Mouse (Mus musculus) layer of hippocampus, postnatal 36 days (tissue): Measurements from ENCODE around the gene Arl8a. TPM values are rescaled to one million over a fixed set of nuclear protein-coding genes. Genes with fewer than 3 reads are reported as not detected.

Experiments used
- DNase-seq, 2 experiments: peaks; one replicate each; pipeline ENCODE4 v3.0.0; 2022
- total RNA-seq, 2 experiments: library from RNA; stranded (reverse); gene quantifications; 2 replicates each; pipeline ENCODE4 v1.2.3; 2021

The Arl8a gene
- total RNA-seq, 2 experiments from 2014 or later: 251 to 253 TPM

- no peak for DNase-seq
Measured at GRCm38 (mm10) chr1:135133678-135134435, 12.8 kb upstream of the Arl8a start.

DNA sequence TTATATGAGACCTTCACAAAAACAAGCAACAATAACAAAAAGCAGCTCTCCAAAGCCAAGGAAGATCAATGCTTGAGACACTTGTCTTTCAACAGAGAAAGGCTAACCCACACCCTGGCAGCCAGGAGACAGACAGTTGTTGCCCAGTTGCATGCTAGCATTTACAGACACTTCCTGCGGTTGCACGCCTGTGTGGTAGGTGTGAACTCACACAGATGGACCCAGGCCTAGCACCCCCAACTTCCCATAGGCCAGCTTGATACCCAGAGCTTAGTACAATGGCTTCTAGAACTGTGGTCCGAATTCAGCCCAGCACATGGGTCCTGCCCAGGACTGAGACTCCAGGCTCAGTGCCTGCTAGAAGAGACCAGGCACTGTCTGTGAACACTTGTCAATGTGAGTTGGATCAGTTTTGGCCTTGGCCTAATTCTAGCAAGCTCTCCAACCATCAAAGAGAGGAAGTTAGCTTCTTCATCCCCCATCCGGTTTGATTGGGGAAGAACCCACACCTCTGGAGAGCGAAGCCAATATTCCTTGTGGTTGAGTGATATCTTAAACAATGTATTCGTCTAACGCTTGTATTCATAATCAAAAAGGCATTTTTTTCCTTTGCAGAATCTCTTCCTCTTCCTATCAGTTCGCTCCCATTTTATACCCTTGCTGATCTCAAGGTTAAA is 11.4 kb upstream of the Arl8a start:
- DNase-seq: no peak

DNA sequence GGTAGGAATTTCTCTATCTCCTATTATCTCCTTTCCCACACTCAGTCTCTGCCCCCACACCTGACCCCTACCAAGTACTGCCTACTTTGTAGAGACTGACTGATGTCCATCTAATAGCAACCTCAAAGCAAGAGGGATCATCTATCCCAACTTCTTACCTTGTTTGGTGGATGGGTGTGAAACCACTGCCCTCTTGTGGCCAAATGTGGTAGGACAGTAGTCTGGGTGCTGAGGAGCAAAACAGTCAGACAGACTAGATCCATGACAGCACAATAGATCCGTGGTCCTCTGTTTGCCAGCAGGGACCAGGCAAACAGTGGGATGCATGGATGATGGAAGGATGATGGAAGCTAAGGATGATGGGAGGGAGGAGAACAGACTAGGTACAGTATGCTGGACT is 10.1 kb upstream of the Arl8a start:
- DNase-seq: peak; percentile 60 to 70

GRCm38 (mm10) chr1:135139906-135140305 is 6.7 kb upstream of the Arl8a start:
- DNase-seq: no peak

GRCm38 (mm10) chr1:135142452-135142851 is 4.2 kb upstream of the Arl8a start:
- DNase-seq: no peak

DNA sequence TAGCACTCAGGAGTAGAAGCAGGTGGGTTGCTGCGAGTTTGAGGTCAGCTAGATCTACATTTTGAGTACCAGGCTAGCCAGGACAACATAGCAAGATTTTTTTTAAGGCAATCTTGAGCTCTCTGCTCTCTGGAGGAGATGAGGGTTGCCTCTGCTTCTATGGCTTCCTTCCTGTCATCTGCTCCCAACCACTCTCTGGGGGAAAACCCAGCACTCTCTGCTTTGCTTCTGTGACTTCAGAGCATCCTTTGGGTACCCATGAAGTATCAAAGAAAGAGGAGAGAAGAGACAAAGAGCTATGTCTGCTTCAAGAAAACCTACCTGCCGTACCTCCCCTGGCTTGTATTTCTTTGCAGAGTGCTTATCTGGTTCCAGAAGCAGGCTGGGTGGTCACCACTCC is 2.7 kb upstream of the Arl8a start:
- no peak for DNase-seq

DNA sequence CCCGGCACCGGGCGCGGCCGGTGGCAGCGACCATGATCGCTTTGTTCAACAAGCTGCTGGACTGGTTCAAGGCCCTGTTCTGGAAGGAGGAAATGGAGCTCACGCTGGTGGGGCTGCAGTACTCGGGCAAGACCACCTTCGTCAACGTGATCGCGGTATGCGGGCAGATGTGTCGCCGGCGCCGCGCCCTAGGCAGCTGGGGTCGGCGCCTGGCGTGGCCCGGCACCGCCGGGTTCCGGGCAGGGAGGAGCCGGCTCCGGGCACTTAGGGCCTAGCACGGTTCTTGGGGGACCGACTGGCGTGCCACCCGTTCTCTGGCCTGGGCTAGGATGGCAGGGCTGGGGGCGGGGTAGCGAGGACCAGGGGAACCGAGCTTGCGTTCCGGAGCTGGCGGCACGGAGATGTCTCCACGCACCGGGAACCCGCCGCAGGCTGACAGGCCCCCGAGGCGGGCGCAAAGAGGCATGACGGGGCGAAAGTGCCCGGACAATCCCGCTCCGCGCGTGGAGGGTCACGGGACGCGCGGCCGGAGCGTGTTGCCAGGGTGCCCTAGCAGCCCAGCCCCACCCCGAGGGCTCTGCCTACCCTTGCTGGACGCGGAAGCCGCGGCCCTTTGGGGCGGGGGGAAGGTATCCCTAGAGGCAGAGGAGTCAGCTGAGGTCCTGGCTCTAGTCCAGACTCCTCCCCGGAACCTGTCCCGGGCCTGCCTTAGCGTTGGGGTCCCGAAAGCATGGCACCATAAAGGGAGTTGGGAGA is 500 bp downstream of the Arl8a start:
- peak; percentile 79 for DNase-seq

DNA sequence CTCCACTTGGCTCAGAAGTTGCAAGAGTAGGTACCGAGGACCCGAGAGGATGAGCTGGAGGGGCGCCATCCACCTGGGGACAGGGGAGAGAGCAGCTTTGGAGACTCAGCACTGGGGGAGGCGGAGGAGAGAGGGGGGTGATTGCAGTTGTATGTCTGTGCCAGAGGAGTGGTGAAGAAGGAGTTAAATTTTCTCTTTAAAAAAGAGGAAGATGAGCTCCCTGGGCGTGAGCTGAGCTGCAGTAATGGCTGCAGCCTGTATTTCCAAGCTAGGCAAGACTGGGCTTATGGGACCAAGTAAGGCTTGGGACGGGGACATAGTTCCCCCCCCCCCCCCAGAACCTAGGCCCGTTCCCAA is 1.1 kb downstream of the Arl8a start:
- no peak for DNase-seq

DNA sequence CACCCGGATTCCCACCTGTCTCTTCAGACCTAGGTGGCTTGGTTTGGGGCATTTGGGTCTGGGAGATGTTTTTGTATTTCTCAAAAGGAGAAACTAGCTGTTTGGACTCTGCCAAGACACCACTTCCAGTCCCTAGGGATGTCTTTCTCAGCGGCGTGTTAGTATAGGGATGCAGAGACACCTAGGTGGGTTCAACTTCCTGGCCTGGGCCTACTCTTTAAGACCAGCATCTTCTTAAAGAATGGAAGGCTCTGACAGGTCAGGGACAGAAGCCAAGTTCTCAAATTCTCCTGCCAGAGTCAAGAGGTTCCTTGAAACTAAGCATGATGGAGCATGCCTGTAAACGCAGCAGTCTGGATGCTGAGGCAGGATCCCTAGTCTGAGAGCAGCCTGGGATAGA is 1.9 kb downstream of the Arl8a start:
- DNase-seq: no peak

GRCm38 (mm10) chr1:135148996-135149395 is 2.4 kb downstream of the Arl8a start:
- DNase-seq: no peak

GRCm38 (mm10) chr1:135154011-135154410 is 7.4 kb downstream of the Arl8a start:
- no peak for DNase-seq

DNA sequence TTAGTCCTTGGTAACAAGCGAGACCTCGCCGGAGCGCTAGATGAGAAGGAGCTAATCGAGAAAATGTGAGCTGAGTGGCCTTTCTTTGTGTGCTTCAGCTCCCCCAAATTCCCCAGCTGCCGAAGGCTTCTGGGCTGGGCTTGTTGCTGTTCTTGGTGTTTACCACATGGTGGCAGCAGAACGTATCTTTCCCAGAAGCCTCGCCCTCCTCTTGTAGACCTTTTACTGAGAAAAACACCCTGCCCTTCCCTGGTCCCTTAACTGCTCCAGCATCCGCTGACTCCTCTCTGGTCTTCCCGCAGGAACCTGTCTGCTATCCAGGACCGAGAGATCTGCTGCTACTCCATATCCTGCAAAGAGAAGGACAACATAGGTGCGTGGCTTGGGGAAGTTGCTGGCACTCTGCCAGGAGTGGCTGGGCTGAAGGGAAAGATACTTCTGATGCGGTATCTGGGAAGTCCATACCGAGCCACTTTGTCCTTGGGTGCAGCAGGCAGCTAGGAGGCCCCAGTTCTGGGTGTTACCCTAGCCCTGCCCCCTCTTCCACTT is 7.9 kb downstream of the Arl8a start:
- DNase-seq: peak; percentile 79 to 81

DNA sequence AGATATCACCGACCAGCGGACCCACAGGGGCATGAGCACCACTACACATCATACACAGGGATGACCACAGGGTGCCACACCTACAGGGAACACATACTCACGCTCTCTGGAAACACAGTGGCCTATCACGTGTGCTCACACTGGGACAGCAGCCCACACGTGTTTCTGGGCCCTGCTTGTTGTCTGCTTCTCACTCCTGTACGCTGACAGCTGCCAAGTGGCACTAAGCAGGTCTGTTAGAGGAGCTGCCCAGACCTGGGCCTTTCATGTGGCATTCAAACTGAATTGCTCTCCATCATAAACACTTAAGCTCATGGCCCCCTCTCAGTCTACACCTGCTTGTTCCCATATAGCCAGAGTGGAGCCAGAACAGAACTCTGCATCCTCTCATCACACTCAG is 9.7 kb downstream of the Arl8a start:
- no peak for DNase-seq

GRCm38 (mm10) chr1:135158633-135159032 is 12.0 kb downstream of the Arl8a start:
- DNase-seq: peak in 1 of 2 experiments; percentile 74

- DNase-seq: peak in 1 of 2 experiments; percentile 70
Measured at GRCm38 (mm10) chr1:135159074-135159473, 12.4 kb downstream of the Arl8a start.

DNA sequence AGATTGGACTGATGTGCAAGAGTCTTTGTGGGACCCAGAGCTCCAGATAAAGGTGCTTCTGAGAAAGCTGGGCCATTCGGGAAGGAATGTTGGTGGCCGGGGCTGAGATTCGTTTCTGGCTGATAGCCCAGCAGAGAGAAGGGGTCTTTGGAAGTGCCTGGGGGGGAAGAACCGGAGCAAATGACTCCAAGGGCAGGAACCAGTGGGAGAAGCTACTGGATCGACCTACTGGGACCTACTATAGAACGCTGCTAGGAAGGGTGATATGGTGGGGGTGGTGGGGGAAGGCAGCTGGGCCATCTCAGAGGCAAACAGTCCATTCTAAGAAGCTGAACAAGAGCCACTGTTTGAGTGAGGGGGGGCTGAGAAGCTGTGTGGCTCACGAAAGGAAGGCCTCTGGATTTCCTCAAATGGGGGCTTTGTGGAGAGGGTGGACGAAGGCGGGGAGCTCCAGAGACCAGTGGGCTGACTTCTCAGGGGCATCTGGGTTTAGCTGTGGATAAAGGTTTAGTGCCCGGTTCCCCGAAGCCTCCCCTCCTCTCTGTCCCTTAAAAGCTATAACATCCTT is 13.0 kb downstream of the Arl8a start:
- DNase-seq: no peak

GRCm38 (mm10) chr1:135160411-135161050 is 13.9 kb downstream of the Arl8a start:
- DNase-seq: no peak

GRCm38 (mm10) chr1:135162720-135163119 is 16.1 kb downstream of the Arl8a start:
- DNase-seq: peak in 1 of 2 experiments; percentile 75

GRCm38 (mm10) chr1:135167435-135167834 is 20.8 kb downstream of the Arl8a start, which contains the start of gene Gpr37l1:
Gene Gpr37l1 (minus strand): TSS chr1:135167681.
- DNase-seq: peak in 1 of 2 experiments; percentile 68

GRCm38 (mm10) chr1:135168453-135169200 is 22.0 kb downstream of the Arl8a start:
- DNase-seq: no peak

DNA sequence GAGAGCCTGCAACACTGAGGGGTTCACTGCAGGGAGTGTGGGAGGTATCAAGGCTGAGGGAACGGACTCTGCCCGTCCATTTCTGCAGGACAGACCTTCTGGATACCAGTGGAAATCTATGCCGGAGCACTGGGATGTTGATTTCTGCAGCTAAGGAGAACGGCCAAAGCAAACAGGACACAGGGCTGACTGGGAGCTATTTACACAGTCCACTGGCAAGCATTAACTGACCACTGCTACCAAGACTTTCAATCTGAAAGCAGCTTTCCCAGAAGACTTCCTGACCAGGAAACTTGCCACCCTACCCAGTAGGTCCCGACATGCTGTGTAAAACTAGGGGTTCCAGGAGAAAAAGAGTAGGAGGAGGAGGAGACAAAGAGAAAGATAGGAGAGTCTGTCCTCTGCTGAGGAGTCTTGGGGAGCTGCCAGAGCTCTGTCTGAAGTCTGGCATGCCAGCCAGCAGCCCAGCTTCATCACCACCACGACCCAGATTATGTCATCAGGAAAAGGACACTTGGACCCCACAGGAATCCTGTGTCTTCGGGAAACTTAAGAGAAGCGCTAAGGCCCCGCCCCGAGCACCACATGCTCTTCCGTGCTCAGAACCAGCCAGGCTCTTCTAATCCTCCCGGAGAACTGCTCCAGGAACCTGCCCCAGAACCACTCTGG is 23.1 kb downstream of the Arl8a start:
- no peak for DNase-seq
